Mouse (Mus musculus): ENCODE measurements around the gene Mxd3.

DNA sequence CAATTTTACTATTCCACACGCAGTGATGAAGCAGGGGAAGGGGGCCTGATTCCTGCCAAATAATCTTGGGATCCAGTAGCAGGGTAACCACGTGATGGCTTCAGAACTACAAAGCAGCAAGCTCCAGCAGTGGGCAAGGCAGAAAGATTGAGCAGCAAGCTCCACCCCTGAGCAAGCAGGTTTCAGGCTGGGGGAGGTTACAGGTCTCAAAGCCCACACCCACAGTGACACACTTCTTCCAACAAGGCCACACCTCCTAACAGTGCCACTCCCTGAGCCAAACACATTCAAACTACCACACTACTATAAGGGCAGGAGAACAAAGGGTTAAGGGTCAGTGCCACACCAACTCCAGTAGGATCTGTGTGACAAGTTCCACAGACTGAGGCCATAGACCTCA, 9.6 kb upstream of the Mxd3 start:
- no peak for TF ChIP-seq TAL1 (conservative IDR thresholded peaks at IDR 0.05; ENCODE audit: low read depth, low read length)
- TF ChIP-seq CTCF (IDR thresholded peaks at IDR 0.05; ENCODE audit: low read depth, low read length), result no peak
- TF ChIP-seq POLR2AphosphoS5 (IDR thresholded peaks at IDR 0.05; ENCODE audit: insufficient replicate concordance, low read depth, low read length), result no peak

All from G1E (cell line).